Mouse (Mus musculus) bone marrow macrophage, adult 2 months (primary cell): ENCODE data around the gene Ntm. TPM values are rescaled to one million over a fixed set of nuclear protein-coding genes. Genes with fewer than 3 reads are reported as not detected.
A peak's percentile ranks its signal among the peaks of the same experiment; 100 is the strongest.

Experiments
- H3K27ac ChIP-seq: 2 replicates; pipeline ENCODE4 v1.5.1; 2012; ENCODE audit warnings: low read depth, low read length; ENCODE audit not compliant: insufficient read depth
- H3K4me1 ChIP-seq: 2 replicates; pipeline ENCODE4 v1.6.1; 2012; ENCODE audit warnings: low read length; ENCODE audit not compliant: control insufficient read depth, insufficient read depth
- H3K4me3 ChIP-seq: 2 replicates; pipeline ENCODE4 v1.5.1; 2012; ENCODE audit warnings: mild to moderate bottlenecking, low read length, moderate library complexity; ENCODE audit not compliant: insufficient read depth
- CTCF ChIP-seq: IDR thresholded peaks from 2 replicates; pipeline ENCODE4 v1.5.1; 2012; ENCODE audit warnings: low read depth, mild to moderate bottlenecking, low read length, moderate library complexity
- POLR2A ChIP-seq: IDR thresholded peaks from 2 replicates; pipeline ENCODE4 v1.6.1; 2012; ENCODE audit warnings: mild to moderate bottlenecking, low read depth, low read length, borderline replicate concordance
- polyA plus RNA-seq: library from polyadenylated mRNA; stranded (reverse); fragments of >200 nt; gene quantifications from 2 replicates; pipeline ENCODE4 v1.2.4, GENCODE M21; 2012; ENCODE audit not compliant: missing spikeins, insufficient read depth, insufficient read length

Gene Ntm
- polyA plus RNA-seq, 1 experiment: not detected

DNA sequence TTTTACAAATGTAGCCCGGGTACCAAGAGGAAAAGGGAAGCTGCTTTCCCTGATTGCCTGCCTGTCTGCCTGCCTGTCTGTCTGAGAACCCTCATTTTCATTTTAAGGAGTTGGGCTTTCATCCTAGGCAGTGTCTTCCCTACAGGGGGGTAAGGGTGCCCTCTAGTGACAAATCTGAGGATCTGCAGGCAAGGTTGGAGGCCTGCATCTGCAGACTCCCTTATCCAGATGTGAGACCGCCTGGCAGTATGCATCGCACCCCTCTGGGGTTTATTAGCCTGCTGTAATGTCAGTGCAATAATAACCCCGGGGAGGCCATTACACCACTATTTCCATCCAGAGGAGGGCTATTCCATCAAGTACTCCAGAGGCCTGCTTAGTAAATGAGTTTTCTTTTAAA is 312.3 kb downstream of the Ntm start:
- Histone ChIP-seq H3K4me3 (no peak overlapping the region), H3K27ac (no peak overlapping the region), H3K4me1 (no peaks in the 10 kb centered on the region)
- TF ChIP-seq CTCF: no peak; the same call in none of the 2 replicates
- no peak for TF ChIP-seq POLR2A

DNA sequence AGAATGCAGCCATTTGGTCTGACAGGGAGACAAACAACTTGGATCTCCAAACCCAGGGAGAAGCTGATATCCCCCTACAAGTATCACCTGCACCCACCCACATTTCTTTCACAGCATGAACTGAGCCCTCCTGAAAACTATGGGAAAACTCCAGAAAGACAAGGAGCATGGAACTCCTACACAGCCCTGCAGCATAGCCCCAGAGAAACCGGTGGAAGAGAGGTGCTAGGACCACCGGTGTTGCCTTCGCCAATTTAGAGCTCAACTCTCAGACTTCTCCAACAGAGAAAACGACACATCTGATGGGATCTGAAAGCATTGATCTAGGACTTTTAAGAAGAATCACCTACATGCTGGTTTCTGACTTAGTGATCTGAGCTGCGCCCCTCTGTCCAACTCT is 312.7 kb downstream of the Ntm start:
- H3K4me3 ChIP-seq: no peak overlapping the region
- no peak overlapping the region for H3K27ac ChIP-seq
- no peaks in the 10 kb centered on the region for H3K4me1 ChIP-seq
- TF ChIP-seq CTCF: no peak

DNA sequence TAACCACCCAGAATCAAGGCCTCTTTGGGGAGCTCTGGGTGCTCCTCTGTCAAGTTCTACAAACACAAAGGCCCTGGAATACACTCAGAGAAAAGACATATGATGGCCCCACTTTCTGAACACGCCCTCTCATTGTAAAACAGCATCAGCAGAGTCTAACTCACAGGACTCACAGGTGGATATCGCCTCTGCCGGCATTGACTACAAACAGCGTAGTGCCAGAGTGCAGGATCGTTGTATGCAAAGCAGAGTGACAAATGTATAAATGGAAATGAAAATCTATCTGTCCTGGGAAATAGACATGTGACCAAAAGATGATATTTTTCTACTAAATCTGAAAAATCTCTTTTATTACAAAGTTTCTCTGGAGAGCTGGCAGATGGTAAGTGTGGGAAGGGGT is 314.7 kb downstream of the Ntm start:
- Histone ChIP-seq H3K4me1 (no peaks in the 10 kb centered on the region), H3K4me3 (no peak overlapping the region), H3K27ac (no peak overlapping the region)
- TF ChIP-seq CTCF (no peak), POLR2A (no peak)

DNA sequence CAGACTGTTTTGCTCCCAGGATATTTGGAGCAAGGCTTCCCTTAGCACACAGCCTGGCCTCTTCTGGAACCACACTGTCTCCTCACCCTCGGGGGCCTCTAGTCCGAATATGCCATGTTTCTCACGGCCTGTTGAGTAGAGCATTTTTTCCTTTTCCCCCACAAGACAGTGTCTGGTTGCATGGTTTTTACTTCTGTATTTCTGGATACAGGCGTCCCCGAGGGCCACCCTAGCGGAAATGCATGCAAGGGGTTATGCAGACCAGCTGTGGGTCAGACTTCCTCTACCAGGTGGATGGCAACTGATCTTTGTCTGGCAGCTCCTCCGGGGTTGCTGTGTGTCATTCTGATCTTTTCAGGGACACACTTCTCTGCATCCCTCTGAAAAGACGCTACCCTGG is 315.2 kb downstream of the Ntm start:
- Histone ChIP-seq H3K4me1 (no peaks in the 10 kb centered on the region), H3K27ac (no peak overlapping the region), H3K4me3 (no peak overlapping the region)
- TF ChIP-seq POLR2A (no peak), CTCF (no peak)

DNA sequence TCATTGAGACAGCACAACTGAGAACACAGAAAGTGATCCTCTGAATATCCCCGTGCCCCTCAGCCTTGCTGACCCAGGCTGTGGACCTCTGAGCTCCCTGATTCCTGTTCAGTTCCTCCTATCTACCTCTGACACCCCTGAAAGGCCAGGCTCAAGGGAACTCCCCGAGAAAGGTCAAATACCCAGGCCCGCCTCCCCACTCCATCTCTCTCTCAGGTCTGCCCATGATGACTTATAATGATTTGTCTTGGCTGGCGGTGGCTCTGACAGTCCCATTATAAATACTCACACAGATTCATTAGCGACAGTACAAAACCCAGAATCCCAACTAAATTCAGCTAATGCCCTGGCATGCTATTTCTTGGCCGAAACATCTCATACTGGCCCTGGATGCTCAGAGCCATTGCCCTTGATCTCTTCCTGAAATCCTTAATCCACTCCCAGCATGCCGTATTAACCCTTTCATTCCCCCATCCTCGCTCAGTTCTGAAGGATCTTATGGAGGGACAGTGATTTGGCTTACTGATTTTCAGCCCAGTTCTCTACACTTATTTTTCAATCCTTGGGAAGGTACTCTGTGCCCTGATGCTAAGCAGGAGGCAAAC is 317.0 kb downstream of the Ntm start:
- H3K4me1 ChIP-seq: no peaks in the 10 kb centered on the region
- TF ChIP-seq POLR2A (no peak), CTCF (no peak)
- H3K4me3 ChIP-seq: no peak overlapping the region
- no peak overlapping the region for H3K27ac ChIP-seq

DNA sequence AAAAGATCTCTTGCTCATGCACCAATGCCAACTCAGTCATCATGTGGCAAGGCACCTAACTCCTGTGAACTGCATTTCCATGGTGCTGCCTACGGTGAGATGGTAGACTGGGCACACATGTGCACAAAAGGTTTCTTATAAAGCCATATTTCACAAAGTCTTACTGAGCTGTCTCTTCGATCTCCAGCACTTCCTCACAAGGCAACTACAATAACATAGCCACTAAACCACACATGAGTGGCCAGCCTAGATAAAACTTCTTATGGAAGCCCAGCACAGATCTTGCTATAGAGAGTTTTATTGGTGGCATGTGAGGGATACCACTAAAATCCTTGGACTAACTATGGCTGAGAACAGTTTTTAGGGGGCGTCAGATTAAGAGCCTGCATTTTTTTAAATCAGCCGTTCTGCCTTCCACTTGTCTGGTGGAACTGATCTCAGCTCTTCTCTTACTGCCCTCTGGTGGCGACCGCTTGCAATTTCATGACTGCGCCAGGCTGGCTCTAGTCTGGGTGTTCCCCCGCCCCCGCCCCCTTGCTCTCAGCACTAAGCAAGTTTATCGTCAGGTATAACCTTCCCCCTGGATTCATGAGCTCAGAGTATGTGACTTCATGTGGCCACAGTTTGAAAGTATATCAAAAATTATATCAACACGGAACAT is 319.8 kb downstream of the Ntm start:
- no peak overlapping the region for H3K27ac ChIP-seq
- H3K4me1 ChIP-seq: no peaks in the 10 kb centered on the region
- H3K4me3 ChIP-seq: no peak overlapping the region
- TF ChIP-seq POLR2A: no peak
- peak; percentile 73 for TF ChIP-seq CTCF

DNA sequence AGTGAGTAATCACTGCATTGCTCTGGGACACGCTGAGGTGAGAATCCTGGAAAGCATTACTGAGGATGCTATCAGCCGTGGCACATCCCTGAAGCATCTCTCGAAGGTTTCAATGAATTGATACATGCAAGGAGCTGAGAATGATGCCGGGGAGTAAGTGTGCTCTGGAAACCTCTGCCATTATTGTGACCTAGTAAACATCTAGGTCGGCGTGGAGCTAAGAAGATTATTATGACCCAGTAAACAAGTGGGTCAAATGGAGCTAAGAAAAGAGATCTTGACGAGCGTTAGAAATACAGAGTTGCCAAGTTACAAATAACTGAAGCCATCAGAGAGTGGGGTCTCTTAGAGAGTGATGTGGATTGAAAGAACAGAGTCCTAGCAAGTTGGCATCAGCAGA is 325.6 kb downstream of the Ntm start:
- no peak for TF ChIP-seq POLR2A
- TF ChIP-seq CTCF: no peak
- no peak overlapping the region for H3K27ac ChIP-seq
- no peak overlapping the region for H3K4me3 ChIP-seq
- no peaks in the 10 kb centered on the region for H3K4me1 ChIP-seq

DNA sequence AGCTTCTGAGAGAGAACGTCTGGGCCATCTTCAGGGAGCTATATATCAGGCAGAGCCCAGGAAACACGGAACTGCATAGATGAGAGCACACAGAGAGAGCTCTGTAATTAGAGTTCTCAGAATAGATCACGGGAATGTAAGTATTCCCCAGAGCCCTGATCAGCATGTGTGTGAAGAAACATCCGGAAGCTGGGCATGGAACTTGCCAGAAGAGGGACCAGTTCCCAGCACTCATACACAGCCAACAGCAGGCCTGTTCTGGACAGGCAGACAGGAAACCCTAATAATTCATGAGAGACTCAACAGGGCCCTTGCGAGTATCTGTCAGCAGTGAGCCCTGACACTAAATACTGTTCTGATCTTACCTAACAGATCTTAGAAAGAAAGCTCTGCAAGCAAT is 345.8 kb downstream of the Ntm start:
- Histone ChIP-seq H3K4me1 (no peaks in the 10 kb centered on the region), H3K4me3 (no peak overlapping the region), H3K27ac (no peak overlapping the region)
- TF ChIP-seq POLR2A (no peak), CTCF (no peak)

DNA sequence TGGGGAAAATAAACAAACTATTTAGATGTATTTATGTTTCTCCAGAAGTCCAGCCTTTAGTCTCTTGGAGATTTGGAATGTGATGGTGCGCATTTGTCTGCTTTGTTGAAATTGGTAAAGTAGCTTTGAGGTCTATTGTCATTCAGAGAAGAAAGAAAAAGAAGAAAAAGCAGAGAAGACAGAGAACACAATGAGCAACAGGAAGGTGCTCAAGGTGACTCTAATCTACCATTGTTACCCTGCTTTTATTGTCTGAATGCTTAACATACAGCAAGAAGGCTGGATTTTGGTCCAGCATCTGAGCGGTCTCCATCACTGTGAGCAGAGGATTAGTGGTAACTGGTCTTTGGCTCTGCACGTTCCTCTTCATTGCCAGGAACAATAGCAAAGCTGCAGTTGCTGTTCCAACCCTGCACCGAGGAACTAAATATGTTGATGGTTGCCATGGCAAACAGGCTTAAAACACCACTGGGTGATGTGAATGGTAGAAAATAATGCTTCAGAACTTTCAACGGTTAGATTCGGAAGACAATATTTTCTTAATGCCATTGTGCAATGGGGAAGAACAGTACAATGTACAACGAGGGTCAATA is 350.8 kb downstream of the Ntm start:
- Histone ChIP-seq H3K4me1 (no peaks in the 10 kb centered on the region), H3K27ac (no peak overlapping the region), H3K4me3 (no peak overlapping the region)
- TF ChIP-seq POLR2A (no peak), CTCF (no peak)

DNA sequence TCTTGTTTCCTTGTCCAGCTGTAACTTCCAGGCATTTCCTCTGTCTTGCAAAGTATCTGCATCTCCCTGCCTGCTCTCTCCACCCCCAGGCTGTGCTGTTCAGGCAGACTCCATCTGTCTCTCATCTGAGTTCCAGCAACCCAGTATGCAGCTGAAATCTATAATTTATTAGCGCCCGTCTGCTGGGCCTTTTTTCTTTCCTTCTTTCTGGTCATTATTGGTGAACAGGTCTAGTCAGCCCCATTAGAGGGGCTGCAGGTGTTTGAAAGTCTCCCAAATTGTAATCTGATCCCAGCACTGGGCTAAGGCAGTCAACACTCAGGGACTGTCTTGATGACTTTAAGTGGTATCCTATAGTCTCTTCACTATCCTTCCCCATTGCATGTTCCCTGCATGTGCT is 352.1 kb downstream of the Ntm start:
- H3K4me3 ChIP-seq: no peak overlapping the region
- H3K4me1 ChIP-seq: no peaks in the 10 kb centered on the region
- no peak overlapping the region for H3K27ac ChIP-seq
- TF ChIP-seq CTCF (no peak), POLR2A (no peak)
